Mouse (Mus musculus): Measurements from ENCODE around the gene Ermap.

Gene Ermap

GRCm38 (mm10) chr4:119189864-119190263 lies at the start of gene Ermap:
Gene Ermap, minus strand, starts transcription at chr4:119190011.
- DNase-seq (ENCODE audit: low spot score): no peak

GRCm38 (mm10) chr4:119239181-119239682 lies 49.4 kb upstream of the Ermap start:
- no peak for DNase-seq (ENCODE audit: low spot score)

GRCm38 (mm10) chr4:119238661-119239060 lies 48.9 kb upstream of the Ermap start:
- no peak for DNase-seq (ENCODE audit: low spot score)

GRCm38 (mm10) chr4:119234348-119234747 lies 44.5 kb upstream of the Ermap start:
- DNase-seq (ENCODE audit: low spot score): no peak

- no peak for DNase-seq (ENCODE audit: low spot score)
Measured at GRCm38 (mm10) chr4:119233256-119233901, 43.6 kb upstream of the Ermap start.

- peak; percentile 99 for DNase-seq (ENCODE audit: low spot score)
Measured at GRCm38 (mm10) chr4:119232410-119233255, 42.8 kb upstream of the Ermap start, which contains the start of the genes AU022252 and P3h1. Gene AU022252, minus strand, starts transcription at chr4:119232712. Gene P3h1, plus strand, starts transcription at chr4:119232915.

GRCm38 (mm10) chr4:119226751-119227150 lies 36.9 kb upstream of the Ermap start:
- DNase-seq (ENCODE audit: low spot score): no peak

GRCm38 (mm10) chr4:119225719-119226118 lies 35.9 kb upstream of the Ermap start:
- DNase-seq (ENCODE audit: low spot score): no peak

GRCm38 (mm10) chr4:119224534-119224933 lies 34.7 kb upstream of the Ermap start:
- DNase-seq (ENCODE audit: low spot score): no peak

- DNase-seq (ENCODE audit: low spot score): no peak
Measured at GRCm38 (mm10) chr4:119223696-119224095, 33.9 kb upstream of the Ermap start.

- no peak for DNase-seq (ENCODE audit: low spot score)
Measured at GRCm38 (mm10) chr4:119218169-119218568, 28.4 kb upstream of the Ermap start, which contains the start of gene Tmem269. Gene Tmem269, minus strand, starts transcription at chr4:119218217.

GRCm38 (mm10) chr4:119216667-119217066 lies 26.9 kb upstream of the Ermap start:
- DNase-seq (ENCODE audit: low spot score): no peak

GRCm38 (mm10) chr4:119204672-119205071 lies 14.9 kb upstream of the Ermap start:
- DNase-seq (ENCODE audit: low spot score): peak; percentile 34

GRCm38 (mm10) chr4:119198105-119198504 lies 8.3 kb upstream of the Ermap start:
- DNase-seq (ENCODE audit: low spot score): no peak

- no peak for DNase-seq (ENCODE audit: low spot score)
Measured at GRCm38 (mm10) chr4:119195582-119196320, 5.9 kb upstream of the Ermap start.

- DNase-seq (ENCODE audit: low spot score): peak; percentile 56
Measured at GRCm38 (mm10) chr4:119194909-119195581, 5.2 kb upstream of the Ermap start, which contains the start of gene Svbp. Gene Svbp, plus strand, starts transcription at chr4:119195306.

- no peak for DNase-seq (ENCODE audit: low spot score)
Measured at GRCm38 (mm10) chr4:119192757-119193156, 2.9 kb upstream of the Ermap start.

- no peak for DNase-seq (ENCODE audit: low spot score)
Measured at GRCm38 (mm10) chr4:119191273-119191672, 1.5 kb upstream of the Ermap start.

GRCm38 (mm10) chr4:119190618-119191017 lies 807 bp upstream of the Ermap start:
- no peak for DNase-seq (ENCODE audit: low spot score)

- no peak for DNase-seq (ENCODE audit: low spot score)
Measured at GRCm38 (mm10) chr4:119189392-119189791, 419 bp downstream of the Ermap start.

- DNase-seq (ENCODE audit: low spot score): no peak
Measured at GRCm38 (mm10) chr4:119188060-119188785, 1.6 kb downstream of the Ermap start.
